In the genomic region with DNA sequence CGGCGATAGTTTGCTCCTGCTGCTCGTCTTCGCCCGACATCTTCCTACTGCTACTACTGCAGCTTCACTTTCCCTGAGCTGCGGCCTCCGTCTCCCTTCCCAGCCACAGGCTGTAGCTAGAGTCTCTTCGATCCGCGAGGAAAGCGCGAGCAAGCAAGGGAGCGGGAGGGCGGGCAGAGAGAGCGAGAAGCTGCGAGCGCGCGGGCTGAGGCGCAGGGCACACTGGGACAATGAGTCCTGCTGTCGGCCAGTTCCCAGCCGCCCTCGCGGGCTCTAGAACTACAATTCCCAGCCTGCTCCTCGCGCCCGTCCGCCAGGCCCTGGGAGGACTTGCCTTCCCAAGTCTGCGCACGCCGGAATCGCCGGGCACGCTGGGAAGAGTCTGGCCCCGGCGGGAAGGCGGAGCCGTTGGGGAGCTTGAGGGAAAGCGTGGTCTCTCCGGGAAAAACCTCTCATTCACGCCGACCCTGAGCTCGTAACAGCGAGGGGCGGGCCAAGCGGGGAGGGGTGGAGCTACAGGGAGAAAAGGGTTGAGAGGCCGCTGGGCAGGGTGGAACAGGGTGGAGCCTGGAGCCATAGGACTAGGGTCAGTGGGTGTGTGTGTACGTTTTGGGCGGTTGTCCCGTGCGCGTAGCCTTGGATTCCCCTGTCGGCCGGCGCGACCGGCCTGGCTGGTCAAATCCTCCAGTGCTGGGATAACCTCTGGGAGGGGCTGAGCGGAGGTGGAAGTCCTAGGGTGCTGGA, we compare ENCODE assay signal across 7 mouse cellular contexts. TPM values are rescaled to one million over a fixed set of nuclear protein-coding genes. Genes with fewer than 3 reads are reported as not detected.
DNase-seq lines count a peak whose midpoint lies in the region; ATAC-seq lines count a peak whose summit lies in the region.

Pa2g4 (minus strand) TSS at position 200 of the 744 bp plus-strand sequence.

- peak within 1 kb of the TSS; percentile 93 for H3K27ac ChIP-seq in intestine, embryonic 15.5 days
- peak within 1 kb of the TSS; percentile 86 for H3K27ac ChIP-seq in midbrain, embryonic 10.5 days (replicated peaks)

- no peaks in the 10 kb centered on the region for H3K27me3 ChIP-seq in intestine, embryonic 15.5 days (replicated peaks)
- no peaks in the 10 kb centered on the region for H3K27me3 ChIP-seq in midbrain, embryonic 10.5 days (ENCODE audit: low read depth, poor library complexity, severe bottlenecking)

- peaks cover 10% of the 10 kb centered on the region for H3K4me1 ChIP-seq in intestine, embryonic 15.5 days (replicated peaks)
- peaks cover 27% of the 10 kb centered on the region for H3K4me1 ChIP-seq in midbrain, embryonic 10.5 days

- peak within 1 kb of the TSS; percentile 90 for H3K4me3 ChIP-seq in intestine, embryonic 15.5 days (replicated peaks)
- peak within 1 kb of the TSS; percentile 65 for H3K4me3 ChIP-seq in midbrain, embryonic 10.5 days

- DNase-seq in adrenal gland, adult 18-20 months (ENCODE audit: low spot score in 2 of 2): peak; percentile 93 to 96
- DNase-seq in embryo, embryonic 11 days: peak; percentile 100
- peak; percentile 99 for DNase-seq in gastrocnemius, postnatal 25 days
- DNase-seq in left cerebral cortex, postnatal 25 days (ENCODE audit: low spot score in 2 of 2): peak; percentile 98 to 99
- DNase-seq in midbrain, embryonic 10.5 days (ENCODE audit: low spot score): peak; percentile 100
- peak; percentile 95 for DNase-seq in right cerebral cortex, postnatal 4 days

- H3K9me3 ChIP-seq in intestine, embryonic 15.5 days: no peaks in the 10 kb centered on the region
- H3K9me3 ChIP-seq in midbrain, embryonic 10.5 days (replicated peaks): no peaks in the 10 kb centered on the region

- H3K4me2 ChIP-seq in intestine, embryonic 15.5 days (replicated peaks): peak within 1 kb of the TSS; percentile 88

- intact Hi-C loops in left cerebral cortex, postnatal 25 days (cut with DNase I): loop anchor here (1.0 to 5.0 kb wide), 4 partner anchors 17 to 106 kb away; partner anchors contain the start of genes Rpl41, Rps26 and Suox

- peaks cover 7% of the 10 kb centered on the region; the same call in 1 of the 2 replicates for H3K36me3 ChIP-seq in intestine, embryonic 15.5 days
- H3K36me3 ChIP-seq in midbrain, embryonic 10.5 days: peaks cover 31% of the 10 kb centered on the region

- WGBS in intestine, embryonic 15.5 days: under 1% methylated on average over 58 of the region's 58 CpGs
- under 1% methylated on average over 58 of the region's 58 CpGs for WGBS in midbrain, embryonic 10.5 days

- peak within 1 kb of the TSS; percentile 96 for H3K9ac ChIP-seq in intestine, embryonic 15.5 days

- peak; percentile 99 for ATAC-seq in intestine, embryonic 15.5 days

RNA-seq across cellular contexts. Expression of gene Pa2g4, which starts in this region (rescaled TPM):
- 10 to 100 TPM; 72.6 to 85.2 TPM for total RNA-seq in adrenal gland, adult 18-20 months (2021)
- 10 to 100 TPM; 36.3 to 36.7 TPM for total RNA-seq in gastrocnemius, postnatal 25 days (2021)
- 205 and 210 TPM in 2 replicates for polyA plus RNA-seq in intestine, embryonic 15.5 days (2015; fragmentation: Nextera tagmentation; extraction: Ambion mirVana)
- total RNA-seq in left cerebral cortex, postnatal 25 days (2021): 10 to 100 TPM; 56.7 to 62.7 TPM
- 231 and 262 TPM in 2 replicates for polyA plus RNA-seq in midbrain, embryonic 10.5 days (2016; fragmentation: Nextera tagmentation; extraction: Ambion mirVana)

Comparison
In these comparisons a context has a peak if more than half of its experiments do, and no peak if none do; other contexts are left out.
1. Peak in every context shown above with its lines: DNase-seq, ATAC-seq, H3K4me3 ChIP-seq and H3K27ac ChIP-seq.